Mouse (Mus musculus) CH12.LX (cell line): ENCODE results near the gene Spa17.

Experiments
- CTCF ChIP-seq, 2 experiments: IDR thresholded peaks in 1 of 2; conservative IDR thresholded peaks in 1 of 2; 2 replicates each; pipeline ENCODE4 v1.5.1; 2011 to 2012; ENCODE audit warnings: low read depth in 2 of 2, low read length in 2 of 2, improper control_type of control experiment in 1 of 2, inconsistent platforms in 1 of 2, mild to moderate bottlenecking in 1 of 2, moderate library complexity in 1 of 2
- ETS1 ChIP-seq: conservative IDR thresholded peaks from 2 replicates; pipeline ENCODE4 v1.6.1; 2012; ENCODE audit warnings: low read depth, mild to moderate bottlenecking, inconsistent platforms, low read length, improper control_type of control experiment, moderate library complexity
- GABPA ChIP-seq: IDR thresholded peaks from 2 replicates; pipeline ENCODE4 v1.6.1; 2012; ENCODE audit warnings: low read depth, low read length, improper control_type of control experiment, inconsistent platforms; ENCODE audit not compliant: insufficient replicate concordance
- IRF4 ChIP-seq: IDR thresholded peaks from 2 replicates; pipeline ENCODE4 v1.6.1; 2014; ENCODE audit warnings: low read depth, mild to moderate bottlenecking, inconsistent platforms, low read length, improper control_type of control experiment
- NELFE ChIP-seq: IDR thresholded peaks from 2 replicates; pipeline ENCODE4 v1.6.1; 2011; ENCODE audit warnings: low read depth, low read length, improper control_type of control experiment
- POLR2A ChIP-seq: IDR thresholded peaks from 2 replicates; pipeline ENCODE4 v1.6.1; 2011; ENCODE audit warnings: low read depth, mild to moderate bottlenecking, improper control_type of control experiment, low read length
- RCOR1 ChIP-seq: conservative IDR thresholded peaks from 2 replicates; pipeline ENCODE4 v1.6.1; 2012; ENCODE audit warnings: low read depth, mild to moderate bottlenecking, inconsistent platforms, low read length, improper control_type of control experiment

- TF ChIP-seq CTCF (conservative IDR thresholded peaks at IDR 0.05 in 1 of 2, IDR thresholded peaks at IDR 0.05 in 1 of 2; ENCODE audit: low read depth in 2 of 2, low read length in 2 of 2) (no peak), IRF4 (no peak), ETS1 (no peak), POLR2A (no peak), NELFE (no peak), RCOR1 (no peak), GABPA (no peak)
Measured at GRCm38 (mm10) chr9:37567892-37568604, 45.5 kb downstream of the Spa17 start.
